Mouse (Mus musculus) intestine, embryonic 14.5 days (tissue): ENCODE measurements at regions not wholly inside any gene's neighbourhood (a gene's known extent, or its start where the extent isn't known, plus 50 kb on each side); places are given as distances from the start of the nearest gene placed in this dataset.

Experiments
- ATAC-seq: fragments of 200-750 bp; cut with Nextera tagmentation; replicated peaks from 2 replicates; pipeline ENCODE4 v1.8.0; 2017; ENCODE audit warnings: low read depth, moderate number of reproducible peaks, moderate TSS enrichment, moderate library complexity; ENCODE audit not compliant: low FRiP score, low TSS enrichment
- DNase-seq: peaks from one replicate; pipeline ENCODE4 v3.0.0-alpha.2; 2018; ENCODE audit warnings: low spot score
- H3K27ac ChIP-seq: fragments of 300-500 bp; sonication (generic); 2 replicates; pipeline ENCODE4 v1.5.1; 2014; ENCODE audit warnings: low read depth, mild to moderate bottlenecking, control low read depth
- H3K27me3 ChIP-seq: fragments of 300-500 bp; sonication (generic); replicated peaks from 2 replicates; pipeline ENCODE4 v1.6.1; 2014; ENCODE audit warnings: low read length, control low read depth; ENCODE audit not compliant: control insufficient read depth, insufficient read depth
- H3K36me3 ChIP-seq: fragments of 300-500 bp; sonication (generic); 2 replicates; pipeline ENCODE4 v1.6.1; 2014; ENCODE audit warnings: low read length, control low read depth; ENCODE audit not compliant: control insufficient read depth, insufficient read depth
- H3K4me1 ChIP-seq: fragments of 300-500 bp; sonication (generic); replicated peaks from 2 replicates; pipeline ENCODE4 v1.6.1; 2014; ENCODE audit warnings: low read length, control low read depth, mixed read lengths; ENCODE audit not compliant: control insufficient read depth, insufficient read depth
- H3K4me2 ChIP-seq: fragments of 300-500 bp; sonication (generic); 2 replicates; pipeline ENCODE4 v1.6.1; 2014; ENCODE audit warnings: low read length
- H3K4me3 ChIP-seq: fragments of 300-500 bp; sonication (generic); 2 replicates; pipeline ENCODE4 v1.5.1; 2014; ENCODE audit warnings: low read depth, low read length, control low read depth, mixed read lengths
- H3K9ac ChIP-seq: fragments of 300-500 bp; sonication (generic); 2 replicates; pipeline ENCODE4 v1.6.1; 2014; ENCODE audit warnings: mild to moderate bottlenecking, low read length
- H3K9me3 ChIP-seq: fragments of 300-500 bp; sonication (generic); 2 replicates; pipeline ENCODE4 v1.6.1; 2016; ENCODE audit warnings: low read length, control low read depth; ENCODE audit not compliant: control insufficient read depth
- WGBS: fragments of 180-500 bp; shearing (Covaris S2); extraction: QIAGEN DNeasy Blood & Tissue Kit; methylation state at CpG from one replicate; pipeline ENCODE4 v1.1.7; 2014; 5-methylcytosine and 5-hydroxymethylcytosine counted together

DNA sequence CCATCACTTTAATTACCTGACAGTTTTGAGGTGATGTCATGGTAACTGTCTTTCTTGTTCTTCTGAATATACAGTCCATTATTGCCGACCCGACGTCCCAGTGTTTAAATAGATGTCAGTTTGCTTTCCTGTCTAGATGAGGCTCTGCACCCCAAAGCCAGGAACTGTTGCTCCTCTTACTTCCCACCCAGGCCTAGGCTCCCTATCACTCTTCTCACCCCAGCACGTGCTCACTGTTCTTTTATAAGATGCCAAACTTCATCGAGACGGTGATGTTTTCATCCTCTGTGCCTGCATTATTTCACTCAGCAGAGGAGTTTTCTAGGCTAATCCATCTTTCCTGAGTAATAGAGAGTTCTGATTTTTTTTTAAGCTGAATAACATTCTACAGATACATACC is 156.5 kb downstream of the Adra2a start:
- 22% methylated on average over 6 of the region's 6 CpGs for WGBS
- H3K27ac ChIP-seq, result no peak overlapping the region
- H3K4me2 ChIP-seq, result no peak overlapping the region
- peaks cover 8% of the 10 kb centered on the region; the same call in 1 of the 2 replicates for H3K4me1 ChIP-seq
- no peak overlapping the region for H3K4me3 ChIP-seq
- H3K9me3 ChIP-seq, result no peaks in the 10 kb centered on the region
- DNase-seq, result no peak
- no peaks in the 10 kb centered on the region for H3K36me3 ChIP-seq
- no peak overlapping the region for H3K9ac ChIP-seq
- ATAC-seq, result peak; percentile 62
- no peaks in the 10 kb centered on the region for H3K27me3 ChIP-seq

DNA sequence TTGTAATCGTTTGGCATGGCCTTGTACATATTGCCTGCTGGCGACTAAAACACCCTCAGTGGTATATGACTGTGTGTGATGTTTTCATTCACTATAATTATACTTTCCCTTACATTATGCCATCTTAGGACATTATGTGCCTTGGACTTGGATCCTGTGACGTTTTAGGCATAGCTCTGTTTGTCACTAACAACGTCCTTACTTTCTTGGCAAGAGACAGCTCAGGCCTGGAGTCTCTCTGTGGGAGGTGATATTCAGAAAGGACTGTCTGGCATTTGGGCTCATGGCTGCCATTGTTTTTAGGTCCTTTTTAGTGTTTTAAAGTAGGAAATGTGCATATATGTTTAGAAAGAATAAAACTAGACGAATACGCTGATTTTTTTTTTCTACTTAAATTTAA is 158.5 kb downstream of the Adra2a start:
- H3K27me3 ChIP-seq, result no peaks in the 10 kb centered on the region
- H3K36me3 ChIP-seq, result no peaks in the 10 kb centered on the region
- no peaks in the 10 kb centered on the region for H3K9me3 ChIP-seq
- H3K27ac ChIP-seq, result no peak overlapping the region
- no peak overlapping the region for H3K4me2 ChIP-seq
- no peak overlapping the region for H3K4me3 ChIP-seq
- H3K4me1 ChIP-seq, result peaks cover 8% of the 10 kb centered on the region; the same call in 1 of the 2 replicates
- DNase-seq (no peak), ATAC-seq (no peak)
- 80% methylated on average over 6 of the region's 6 CpGs for WGBS
- no peak overlapping the region for H3K9ac ChIP-seq

DNA sequence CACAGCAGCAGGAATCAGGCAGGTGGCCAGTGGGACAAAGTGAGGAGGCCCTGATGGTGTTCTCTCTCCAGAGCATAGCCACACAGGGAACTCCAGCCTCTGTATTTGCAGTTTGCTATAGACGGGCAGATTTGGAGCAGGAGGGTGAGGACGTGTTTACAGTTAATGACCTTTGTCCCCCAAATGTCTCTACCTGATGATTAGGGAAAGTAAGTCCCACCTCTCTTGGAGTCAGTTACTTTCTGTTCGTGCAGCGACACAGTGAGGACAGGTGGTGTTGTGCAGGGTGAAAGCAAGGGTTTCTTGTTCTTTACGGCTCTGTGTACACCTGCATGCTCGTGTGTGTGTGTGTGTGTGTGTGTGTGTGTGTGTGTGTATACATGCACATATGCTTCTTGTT is 162.9 kb downstream of the Adra2a start:
- Histone ChIP-seq H3K9ac (no peak overlapping the region), H3K4me2 (no peak overlapping the region), H3K36me3 (no peaks in the 10 kb centered on the region), H3K4me1 (no peaks in the 10 kb centered on the region), H3K4me3 (no peak overlapping the region), H3K27me3 (no peaks in the 10 kb centered on the region), H3K9me3 (no peaks in the 10 kb centered on the region), H3K27ac (no peak overlapping the region)
- DNase-seq (no peak), ATAC-seq (no peak)
- WGBS, result 56% methylated on average over 6 of the region's 6 CpGs

DNA sequence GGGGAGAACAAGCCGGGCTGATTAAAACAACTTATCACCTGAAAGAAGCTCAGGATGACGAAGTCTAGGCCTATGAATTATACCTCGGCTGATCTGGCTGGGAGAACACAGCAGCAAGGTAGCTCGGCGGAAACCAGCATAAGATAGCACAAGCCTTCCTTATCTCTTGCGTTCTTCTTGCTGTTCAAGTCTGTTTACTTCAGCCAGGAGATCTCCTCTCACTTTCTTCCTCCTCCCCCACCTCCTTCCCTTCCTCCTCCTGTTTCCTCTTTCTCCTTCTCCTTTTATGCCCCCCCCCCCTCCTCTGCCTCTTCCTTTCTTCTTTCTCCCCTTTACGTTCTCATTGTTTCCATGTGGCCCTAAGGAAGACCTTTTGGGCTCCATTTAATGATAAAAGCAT is 168.2 kb downstream of the Adra2a start:
- no peaks in the 10 kb centered on the region for H3K36me3 ChIP-seq
- no peak overlapping the region for H3K27ac ChIP-seq
- DNase-seq, result no peak
- no peaks in the 10 kb centered on the region for H3K4me1 ChIP-seq
- H3K4me2 ChIP-seq, result no peak overlapping the region
- H3K9ac ChIP-seq, result no peak overlapping the region
- H3K27me3 ChIP-seq, result no peaks in the 10 kb centered on the region
- ATAC-seq, result no peak
- no peaks in the 10 kb centered on the region for H3K9me3 ChIP-seq
- 45% methylated on average over 7 of the region's 7 CpGs for WGBS
- H3K4me3 ChIP-seq, result no peak overlapping the region

DNA sequence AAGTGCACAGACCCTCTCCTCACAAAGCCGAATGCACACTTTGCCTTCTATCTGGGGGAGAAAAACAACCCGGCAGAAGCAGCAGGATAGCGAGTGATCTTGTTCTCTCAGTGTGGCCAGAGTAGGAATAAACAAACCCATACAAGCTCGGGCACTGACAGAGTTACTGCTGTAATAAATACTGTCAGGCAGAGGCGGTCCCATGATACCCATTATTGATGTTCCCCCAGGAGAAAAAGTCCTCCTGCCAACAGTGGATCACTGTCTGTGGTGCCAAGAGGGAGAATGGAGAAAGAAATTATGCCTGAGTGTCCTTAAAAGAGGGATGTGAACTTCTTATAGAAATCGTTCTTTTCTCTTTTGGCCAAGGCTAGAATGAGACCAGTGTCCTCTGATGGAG is 200.2 kb downstream of the Adra2a start:
- DNase-seq (no peak), ATAC-seq (no peak)
- no peaks in the 10 kb centered on the region for H3K9me3 ChIP-seq
- H3K4me2 ChIP-seq, result no peak overlapping the region
- no peaks in the 10 kb centered on the region for H3K27me3 ChIP-seq
- no peak overlapping the region for H3K27ac ChIP-seq
- no peak overlapping the region for H3K4me3 ChIP-seq
- H3K4me1 ChIP-seq, result peaks cover 8% of the 10 kb centered on the region
- no peaks in the 10 kb centered on the region for H3K36me3 ChIP-seq
- no peak overlapping the region for H3K9ac ChIP-seq
- WGBS, result 44% methylated on average over 6 of the region's 6 CpGs

DNA sequence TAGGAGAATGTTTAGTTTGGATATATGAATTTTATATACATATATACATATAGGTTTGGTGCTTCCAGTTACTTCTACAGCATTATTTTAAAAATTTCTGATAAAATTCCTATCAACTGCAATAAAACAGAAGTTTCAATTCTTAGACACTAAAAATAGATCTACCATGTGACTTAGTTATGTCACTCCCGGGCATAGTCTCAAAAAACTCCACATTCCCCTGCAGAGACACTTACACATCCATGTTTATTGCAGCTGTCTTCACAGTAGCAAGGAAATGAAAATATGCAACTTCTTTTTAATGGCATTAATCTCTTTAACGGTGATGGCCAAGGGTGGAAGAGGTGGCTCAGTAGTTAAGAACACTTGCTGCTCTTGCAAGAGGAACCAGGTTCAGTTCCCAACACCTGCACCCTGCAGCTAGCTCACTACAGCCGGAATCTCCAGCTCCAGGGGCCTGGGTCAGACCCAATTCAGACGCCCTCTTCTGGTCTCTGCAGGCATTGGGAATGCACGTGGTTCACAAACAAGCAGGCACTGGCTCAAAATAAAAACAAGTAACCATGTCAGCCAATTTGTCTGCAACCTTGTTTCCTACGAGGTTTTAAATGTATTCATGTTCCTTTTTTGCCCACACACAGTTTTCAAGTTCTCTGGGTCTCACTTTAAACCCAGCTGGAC is 204.4 kb downstream of the Adra2a start:
- no peak overlapping the region for H3K4me2 ChIP-seq
- no peak for ATAC-seq

DNA sequence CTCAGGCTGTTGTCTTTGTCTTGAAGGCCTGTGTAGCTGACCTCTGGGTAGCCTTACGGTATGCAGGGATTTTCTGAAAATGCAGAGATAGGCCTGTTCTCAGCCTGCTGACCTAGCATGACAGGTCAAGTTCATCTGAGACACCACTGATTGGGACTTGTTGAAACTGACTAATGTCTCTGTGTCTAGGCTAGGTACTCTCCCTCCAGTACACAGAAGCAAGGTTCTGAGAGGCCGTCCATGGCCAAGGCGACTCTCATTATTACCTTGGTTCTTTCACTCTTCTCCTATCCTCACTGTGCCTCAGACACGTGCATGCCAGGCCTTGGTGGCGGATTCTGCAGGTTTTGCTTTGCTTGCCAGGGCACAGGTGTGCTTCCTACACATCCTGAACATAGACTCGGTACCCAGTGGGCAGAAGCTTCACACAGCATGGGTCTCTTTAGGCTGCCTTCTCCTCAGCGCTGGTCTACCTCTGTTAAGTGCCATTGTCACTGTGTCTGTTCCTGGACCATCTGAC is 208.3 kb downstream of the Adra2a start:
- H3K27ac ChIP-seq, result no peak overlapping the region
- ATAC-seq (no peak), DNase-seq (no peak)
- H3K36me3 ChIP-seq, result no peaks in the 10 kb centered on the region
- no peak overlapping the region for H3K9ac ChIP-seq
- no peaks in the 10 kb centered on the region for H3K9me3 ChIP-seq
- 83% methylated on average over 7 of the region's 7 CpGs for WGBS
- H3K27me3 ChIP-seq, result no peaks in the 10 kb centered on the region
- no peaks in the 10 kb centered on the region for H3K4me1 ChIP-seq
- H3K4me2 ChIP-seq, result no peak overlapping the region
- no peak overlapping the region for H3K4me3 ChIP-seq

More for the DNA sequence above, 204.4 kb downstream of the Adra2a start:
- Histone ChIP-seq H3K36me3 (no peaks in the 10 kb centered on the region), H3K27ac (no peak overlapping the region), H3K27me3 (no peaks in the 10 kb centered on the region), H3K9ac (no peak overlapping the region), H3K4me1 (peaks cover 8% of the 10 kb centered on the region), H3K4me3 (no peak overlapping the region), H3K9me3 (no peaks in the 10 kb centered on the region)
- no peak for DNase-seq
- WGBS, result 23% methylated on average over 6 of the region's 6 CpGs

DNA sequence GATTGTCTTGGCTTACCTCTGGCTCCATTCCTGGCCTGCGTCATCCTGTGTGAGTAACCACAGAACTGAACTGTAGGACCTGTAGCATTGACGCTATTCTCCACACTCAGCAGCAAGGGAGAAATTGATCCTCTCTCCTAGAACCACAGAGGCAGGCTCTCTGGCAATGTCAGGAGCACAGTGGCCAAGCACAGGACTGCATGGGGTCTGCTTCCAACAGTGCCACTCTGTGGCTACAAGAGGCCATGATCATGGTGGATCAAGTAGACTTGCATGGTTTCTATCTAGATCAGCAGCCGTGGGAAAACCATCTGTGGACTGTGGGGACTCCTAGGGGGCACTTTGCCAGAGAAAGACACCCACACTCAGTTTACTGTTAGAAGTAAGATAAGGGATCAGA is 213.9 kb downstream of the Adra2a start:
- Histone ChIP-seq H3K9me3 (no peaks in the 10 kb centered on the region), H3K27me3 (no peaks in the 10 kb centered on the region), H3K27ac (no peak overlapping the region), H3K36me3 (no peaks in the 10 kb centered on the region), H3K4me2 (no peak overlapping the region), H3K4me1 (no peaks in the 10 kb centered on the region), H3K4me3 (no peak overlapping the region), H3K9ac (no peak overlapping the region)
- ATAC-seq (no peak), DNase-seq (no peak)
- 65% methylated on average over 3 of the region's 3 CpGs for WGBS

DNA sequence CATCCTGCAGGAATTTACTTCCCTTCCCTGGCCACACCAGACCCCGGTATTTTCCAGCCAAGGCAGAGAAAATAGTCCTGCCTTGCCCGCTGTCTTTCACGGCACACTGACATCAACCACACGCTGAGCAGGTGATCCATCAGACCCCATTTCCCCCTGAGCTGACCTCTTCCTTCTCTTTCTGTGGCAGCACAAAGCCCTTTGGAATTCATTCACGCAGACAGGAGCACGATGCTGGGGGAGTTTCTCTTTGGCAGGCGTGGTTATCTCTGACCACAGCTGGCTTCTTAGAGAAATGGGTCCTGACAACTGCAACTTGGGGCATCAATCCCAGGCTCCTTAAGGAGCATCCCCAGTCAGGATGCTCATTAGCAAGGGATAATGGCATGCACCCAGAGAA is 215.2 kb downstream of the Adra2a start:
- no peaks in the 10 kb centered on the region for H3K4me1 ChIP-seq
- ATAC-seq (no peak), DNase-seq (no peak)
- 8% methylated on average over 7 of the region's 7 CpGs for WGBS
- no peaks in the 10 kb centered on the region for H3K9me3 ChIP-seq
- H3K9ac ChIP-seq, result no peak overlapping the region
- H3K27me3 ChIP-seq, result no peaks in the 10 kb centered on the region
- no peak overlapping the region for H3K4me2 ChIP-seq
- H3K27ac ChIP-seq, result no peak overlapping the region
- no peak overlapping the region for H3K4me3 ChIP-seq
- H3K36me3 ChIP-seq, result no peaks in the 10 kb centered on the region
